Mouse (Mus musculus): Measurements from ENCODE around the gene Tmem269.

The Tmem269 gene

GRCm38 (mm10) chr4:119218169-119218568, at the start of gene Tmem269:
Gene Tmem269 (minus strand): TSS chr4:119218217.
- DNase-seq (ENCODE audit: low spot score): no peak

GRCm38 (mm10) chr4:119266606-119267005, 48.6 kb upstream of the Tmem269 start:
- DNase-seq (ENCODE audit: low spot score): no peak

GRCm38 (mm10) chr4:119263459-119263858, 45.4 kb upstream of the Tmem269 start:
- DNase-seq (ENCODE audit: low spot score): no peak

GRCm38 (mm10) chr4:119262483-119262882, 44.5 kb upstream of the Tmem269 start:
- no peak for DNase-seq (ENCODE audit: low spot score)

- no peak for DNase-seq (ENCODE audit: low spot score)
These were observed 43.2 kb upstream of the Tmem269 start for GRCm38 (mm10) chr4:119261087-119261713.

- no peak for DNase-seq (ENCODE audit: low spot score)
These were observed 41.6 kb upstream of the Tmem269 start for GRCm38 (mm10) chr4:119259344-119260254.

- DNase-seq (ENCODE audit: low spot score): no peak
These were observed 39.1 kb upstream of the Tmem269 start for GRCm38 (mm10) chr4:119257083-119257482.

- no peak for DNase-seq (ENCODE audit: low spot score)
These were observed 37.3 kb upstream of the Tmem269 start, which contains the start of gene Cldn19 for GRCm38 (mm10) chr4:119255351-119255750. Gene Cldn19 (plus strand): TSS chr4:119255414.

- DNase-seq (ENCODE audit: low spot score): no peak
These were observed 36.1 kb upstream of the Tmem269 start for GRCm38 (mm10) chr4:119254012-119254618.

- no peak for DNase-seq (ENCODE audit: low spot score)
These were observed 34.2 kb upstream of the Tmem269 start for GRCm38 (mm10) chr4:119252025-119252808.

GRCm38 (mm10) chr4:119248407-119248965, 30.5 kb upstream of the Tmem269 start:
- no peak for DNase-seq (ENCODE audit: low spot score)

- DNase-seq (ENCODE audit: low spot score): peak; percentile 50
These were observed 29.6 kb upstream of the Tmem269 start for GRCm38 (mm10) chr4:119247462-119248235.

GRCm38 (mm10) chr4:119246688-119247225, 28.7 kb upstream of the Tmem269 start:
- DNase-seq (ENCODE audit: low spot score): no peak

GRCm38 (mm10) chr4:119245961-119246360, 27.9 kb upstream of the Tmem269 start:
- DNase-seq (ENCODE audit: low spot score): no peak

- no peak for DNase-seq (ENCODE audit: low spot score)
These were observed 27.5 kb upstream of the Tmem269 start for GRCm38 (mm10) chr4:119245556-119245955.

- DNase-seq (ENCODE audit: low spot score): no peak
These were observed 26.6 kb upstream of the Tmem269 start for GRCm38 (mm10) chr4:119244468-119245240.

GRCm38 (mm10) chr4:119242571-119242970, 24.6 kb upstream of the Tmem269 start:
- no peak for DNase-seq (ENCODE audit: low spot score)

GRCm38 (mm10) chr4:119241664-119242063, 23.6 kb upstream of the Tmem269 start:
- DNase-seq (ENCODE audit: low spot score): no peak

- peak; percentile 73 for DNase-seq (ENCODE audit: low spot score)
These were observed 21.2 kb upstream of the Tmem269 start for GRCm38 (mm10) chr4:119239181-119239682.
